ENCODE assay signal across 28 mouse cellular contexts in the genomic region with DNA sequence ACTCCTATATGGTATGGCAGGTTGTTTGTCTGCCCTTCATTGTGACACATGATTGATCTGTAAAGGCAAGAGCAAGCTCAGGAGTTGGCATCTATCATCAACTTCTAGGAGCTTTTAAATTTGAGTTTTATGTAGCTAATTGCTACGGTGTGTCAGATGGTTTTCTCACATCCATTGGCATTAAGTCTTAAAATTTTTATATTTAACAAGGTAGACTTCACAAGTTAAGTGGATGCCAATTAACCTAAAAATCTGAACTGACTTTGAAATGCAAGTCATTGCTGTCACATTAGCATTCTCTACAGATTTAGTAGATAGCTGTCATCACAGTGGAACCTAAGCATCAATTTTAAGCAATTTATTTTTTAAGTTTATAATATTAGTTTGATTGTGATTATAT.
"Had no signal": no experiment of that assay in that cellular context is flagged by ENCODE, and none has a peak within 500 bp of the region (broad histone marks: within the 10 kb centered on the region; RNA-seq: fewer than 3 reads in every experiment).

No protein-coding gene starts in this region.

- H3K27ac ChIP-seq: heart, adult 2 months; hindbrain, embryonic 10.5 days; hindbrain, embryonic 12.5 days; hindbrain, embryonic 14.5 days; intestine, embryonic 15.5 days; layer of hippocampus, adult 2 months; limb, embryonic 13.5 days; limb, embryonic 15.5 days; liver, embryonic 12.5 days; liver, embryonic 14.5 days had no signal

- H3K9me3 ChIP-seq: heart, embryonic 12.5 days; hindbrain, embryonic 10.5 days; hindbrain, embryonic 12.5 days; intestine, embryonic 15.5 days; limb, embryonic 13.5 days; limb, embryonic 15.5 days; liver, embryonic 12.5 days had no signal

- H3K36me3 ChIP-seq: heart, embryonic 12.5 days; hindbrain, embryonic 10.5 days; hindbrain, embryonic 12.5 days; intestine, embryonic 15.5 days; limb, embryonic 13.5 days; limb, embryonic 15.5 days; liver, embryonic 12.5 days had no signal

- H3K4me2 ChIP-seq: heart, embryonic 12.5 days; hindbrain, embryonic 12.5 days; hindbrain, embryonic 14.5 days; intestine, embryonic 15.5 days; limb, embryonic 13.5 days; limb, embryonic 15.5 days; liver, embryonic 12.5 days had no signal

- H3K4me1 ChIP-seq: heart, embryonic 12.5 days; hindbrain, embryonic 10.5 days; hindbrain, embryonic 12.5 days; intestine, embryonic 15.5 days; limb, embryonic 13.5 days; limb, embryonic 15.5 days; liver, embryonic 12.5 days had no signal

- H3K4me3 ChIP-seq: heart, adult 2 months; heart, embryonic 12.5 days; hindbrain, embryonic 10.5 days; hindbrain, embryonic 12.5 days; intestine, embryonic 15.5 days; layer of hippocampus, adult 2 months; limb, embryonic 13.5 days; limb, embryonic 15.5 days; liver, embryonic 12.5 days had no signal

- DNase-seq: gastrocnemius, postnatal 14 days; gastrocnemius, postnatal 36 days; heart, adult 11 months; heart, adult 2 months; heart, postnatal 10 days; heart, postnatal 4 days; kidney, adult 18-20 months; kidney, adult 8-10 months; kidney, postnatal 10 days; kidney, postnatal 25 days; kidney, postnatal 4 days; layer of hippocampus, adult 9-11 months; layer of hippocampus, postnatal 36 days; left cerebral cortex, postnatal 4 days; lung, adult 18-20 months had no signal

- H3K27me3 ChIP-seq: heart, embryonic 12.5 days; hindbrain, embryonic 12.5 days; intestine, embryonic 15.5 days; limb, embryonic 13.5 days; limb, embryonic 15.5 days; liver, embryonic 12.5 days had no signal

- ATAC-seq: hindbrain, embryonic 16.5 days; inflammation-experienced regulatory T-cells, adult 6 months; intestine, embryonic 15.5 days; intestine, postnatal 0 days; liver, embryonic 12.5 days had no signal

- H3K9ac ChIP-seq: heart, embryonic 12.5 days; hindbrain, embryonic 12.5 days; hindbrain, embryonic 14.5 days; intestine, embryonic 15.5 days; limb, embryonic 13.5 days; limb, embryonic 15.5 days; liver, embryonic 12.5 days; liver, embryonic 14.5 days had no signal
